Mouse (Mus musculus) T-helper 1 cell (primary cell): ENCODE results near the gene Smarce1.

Experiments used
- in situ Hi-C: fragments of 300-600 bp; cut with MboI, MseI; formaldehyde crosslinking; loops from one replicate; pipeline ENCODE4 v1.15.1; 2025; ENCODE audit warnings: high pct_unique_total_duplicates

The Smarce1 gene

GRCm38 (mm10) chr11:99170547-99171267, 60.1 kb downstream of the Smarce1 start:
- in situ Hi-C loops: no loop called here

- in situ Hi-C loops: no loop called here
Observed at GRCm38 (mm10) chr11:99170005-99170404, 60.8 kb downstream of the Smarce1 start.

- in situ Hi-C loops: no loop called here
Observed at GRCm38 (mm10) chr11:99169438-99169837, 61.4 kb downstream of the Smarce1 start.

GRCm38 (mm10) chr11:99168030-99168474, 62.8 kb downstream of the Smarce1 start:
- in situ Hi-C loops: no loop called here

- in situ Hi-C loops: no loop called here
Observed at GRCm38 (mm10) chr11:99167576-99167975, 63.2 kb downstream of the Smarce1 start.

GRCm38 (mm10) chr11:99166241-99166640, 64.6 kb downstream of the Smarce1 start:
- in situ Hi-C loops: no loop called here

- in situ Hi-C loops: no loop called here
Observed at GRCm38 (mm10) chr11:99165031-99165752, 65.6 kb downstream of the Smarce1 start.

GRCm38 (mm10) chr11:99162972-99163686, 67.7 kb downstream of the Smarce1 start:
- in situ Hi-C loops: no loop called here

GRCm38 (mm10) chr11:99161648-99162047, 69.2 kb downstream of the Smarce1 start:
- in situ Hi-C loops: no loop called here

GRCm38 (mm10) chr11:99160228-99160627, 70.6 kb downstream of the Smarce1 start:
- in situ Hi-C loops: no loop called here
